Mouse (Mus musculus): Measurements from ENCODE around the gene Pdc.
"Not testable (repeated sequence)": the region's sequence is repeated elsewhere in the genome, so short reads cannot be mapped to it uniquely, and the experiment has no call there.

Gene Pdc

DNA sequence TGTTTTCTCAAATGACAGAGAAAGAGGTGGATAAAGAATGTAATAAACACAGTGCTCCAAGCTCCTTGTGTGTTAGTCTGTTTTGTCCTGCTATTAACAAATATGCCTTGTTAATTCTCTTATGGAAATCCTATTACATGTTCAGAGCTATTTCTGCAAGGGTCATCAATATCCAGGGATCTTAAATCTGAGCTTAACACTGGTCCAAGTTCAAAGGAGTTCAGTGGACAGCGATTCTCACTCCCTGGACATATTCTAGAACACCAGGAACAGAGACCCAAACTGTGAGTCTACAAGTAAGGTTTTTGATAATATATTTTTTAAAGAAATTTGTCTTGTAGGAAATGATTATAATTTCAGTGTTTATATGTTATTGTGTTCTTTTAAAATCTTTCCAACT lies at the start of gene Pdc:
Gene Pdc, plus strand, starts transcription at position 213 of the 400 bp plus-strand sequence.
- no peak for DNase-seq (ENCODE audit: low spot score in 2 of 2)

DNA sequence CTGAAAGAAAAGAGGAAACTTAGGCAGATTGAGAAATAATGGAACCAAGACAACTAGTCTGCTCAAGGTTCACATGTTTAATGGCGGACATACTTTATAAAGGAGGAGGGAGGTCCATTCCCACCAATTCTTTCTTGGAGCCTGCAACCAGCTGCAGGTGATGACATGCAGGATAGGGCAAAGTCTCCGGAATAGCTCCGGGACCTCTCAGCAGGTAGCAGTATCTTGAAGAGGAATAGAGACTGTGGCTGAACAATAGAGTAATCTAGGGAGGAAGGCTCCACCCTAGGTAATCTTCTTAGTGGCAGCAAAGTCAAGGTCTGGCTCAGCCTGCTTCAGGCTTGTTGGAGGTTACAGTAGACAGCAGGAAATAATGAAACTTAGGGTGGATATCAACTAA lies 25.2 kb upstream of the Pdc start:
- DNase-seq (ENCODE audit: low spot score in 2 of 2): not testable (repeated sequence)

DNA sequence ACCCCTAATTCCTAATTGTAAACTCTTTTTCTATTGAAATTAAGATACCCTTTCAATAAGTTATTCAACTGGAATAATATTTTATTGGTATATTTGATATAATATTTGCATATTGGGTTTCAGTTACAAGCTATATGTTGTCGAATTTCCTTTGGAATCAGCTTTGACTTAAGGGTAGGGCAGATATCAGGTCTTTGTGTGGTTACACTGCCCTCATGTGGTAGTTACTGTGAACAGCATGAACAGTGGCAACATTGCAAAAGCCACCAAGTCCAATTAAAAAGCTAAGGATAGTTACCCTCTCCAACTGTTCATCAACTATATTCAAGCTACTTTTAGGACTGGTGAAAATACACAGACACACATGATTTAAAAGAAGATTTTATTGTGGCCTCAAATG lies 11.6 kb upstream of the Pdc start:
- peak; percentile 37 to 39 for DNase-seq (ENCODE audit: low spot score in 2 of 2)

DNA sequence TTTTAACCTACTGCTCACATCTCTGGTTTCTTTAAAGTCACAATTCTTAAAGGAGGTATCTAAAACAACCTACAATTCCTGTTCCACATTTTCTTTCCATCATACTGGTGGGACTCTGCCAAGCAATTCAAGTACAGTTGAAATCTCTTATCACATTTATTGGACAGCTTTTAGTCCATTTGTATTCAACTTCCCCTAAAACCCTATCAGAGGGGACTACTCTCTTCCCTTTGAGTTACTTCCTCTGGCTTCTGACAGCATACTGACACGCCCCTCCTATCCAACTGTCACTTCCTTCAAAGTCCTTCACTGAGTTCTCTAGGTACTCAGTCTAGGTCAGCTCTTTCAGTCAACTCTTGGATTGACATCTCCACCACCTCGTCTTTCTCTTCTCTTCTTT lies 15.9 kb downstream of the Pdc start:
- DNase-seq (ENCODE audit: low spot score in 2 of 2): no peak

DNA sequence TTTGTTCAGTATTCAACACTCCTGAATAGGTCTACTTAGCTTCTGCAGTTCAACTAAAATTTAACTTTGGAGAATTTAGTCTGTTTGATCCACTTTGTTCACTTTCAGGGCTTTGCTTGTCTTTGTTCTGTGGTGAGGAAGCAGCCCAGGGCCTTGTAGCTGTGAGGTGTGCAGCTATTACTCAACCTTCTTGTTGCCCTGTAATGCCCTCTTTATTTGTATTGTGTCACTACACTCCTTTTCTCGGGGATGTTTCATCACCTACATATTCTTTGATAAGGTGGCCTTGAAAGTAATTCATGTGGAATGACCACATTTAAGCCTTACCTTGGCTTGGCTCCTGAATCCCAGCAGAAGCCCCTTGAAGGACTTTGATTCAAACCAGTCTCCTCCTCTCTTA lies 41.6 kb downstream of the Pdc start:
- DNase-seq (ENCODE audit: low spot score in 2 of 2): no peak

DNA sequence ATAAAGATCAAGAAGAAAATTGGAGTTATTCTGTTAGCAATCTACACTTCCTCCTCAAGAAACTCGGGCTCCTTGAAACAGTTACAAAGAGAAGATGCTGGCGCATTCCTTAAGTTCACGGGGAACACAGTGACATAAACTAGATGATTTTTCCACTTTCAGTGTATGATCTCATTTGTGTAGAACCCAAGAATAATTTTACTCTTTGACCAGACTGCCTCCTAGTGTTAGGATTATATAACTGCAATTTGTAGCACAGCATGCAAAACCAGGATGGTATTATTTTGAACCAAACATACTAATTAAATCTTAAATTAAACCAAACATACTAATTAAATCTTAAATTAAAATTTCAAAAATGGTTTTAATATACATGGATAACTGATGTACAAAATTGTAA lies 53.7 kb downstream of the Pdc start:
- no peak for DNase-seq (ENCODE audit: low spot score in 2 of 2)

DNA sequence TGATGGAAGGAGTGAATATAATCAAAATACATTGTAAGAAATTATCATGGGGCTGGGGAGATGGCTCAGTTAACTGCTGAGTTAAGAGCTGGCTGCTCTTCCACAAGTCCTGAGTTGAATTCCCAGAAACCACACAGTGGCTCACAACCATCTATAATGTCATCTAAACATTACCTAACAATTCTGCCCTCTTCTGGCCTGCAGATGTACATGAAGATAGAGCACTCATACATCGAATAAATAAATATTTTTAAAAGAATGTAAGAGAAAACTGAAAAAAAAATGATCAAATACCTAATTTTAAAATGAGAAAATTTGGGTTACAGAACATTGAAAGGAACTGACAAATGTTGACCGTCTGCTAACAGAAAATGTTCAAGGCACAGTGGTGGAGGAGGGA lies 55.0 kb downstream of the Pdc start:
- no peak for DNase-seq (ENCODE audit: low spot score in 2 of 2)

Measured in right cerebral cortex, postnatal 10 days (tissue).